Mouse (Mus musculus): ENCODE data around the gene Cubn. TPM values are rescaled to one million over a fixed set of nuclear protein-coding genes. Genes with fewer than 3 reads are reported as not detected.

Cubn gene
- polyA plus RNA-seq, 1 experiment from 2014 or later = 1.3 TPM

DNA sequence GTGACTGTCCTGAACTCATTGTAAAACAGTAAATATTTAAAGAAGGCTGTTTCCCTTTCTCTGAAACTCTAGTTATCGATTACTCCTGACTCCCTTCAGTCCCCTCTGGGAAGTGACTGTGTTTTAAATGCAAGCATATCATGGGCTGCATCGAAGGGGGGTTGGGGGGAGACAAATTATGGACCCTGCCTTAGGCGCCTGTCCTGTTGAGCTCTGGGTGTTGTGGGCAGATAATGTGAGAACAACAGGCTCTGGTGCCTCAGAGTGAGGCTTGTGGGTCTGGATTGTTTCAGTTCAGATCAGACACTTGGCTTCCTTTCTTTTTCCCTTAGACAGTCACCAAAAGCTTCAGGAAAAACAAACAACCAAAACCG is 119.8 kb downstream of the Cubn start:
- peak overlapping the region; percentile 84 for H3K27ac ChIP-seq
- H3K4me2 ChIP-seq = peak overlapping the region; percentile 29; the same call in 1 of the 2 replicates
- H3K36me3 ChIP-seq = no peaks in the 10 kb centered on the region
- no peak overlapping the region for H3K9ac ChIP-seq
- no peaks in the 10 kb centered on the region for H3K27me3 ChIP-seq (replicated peaks)
- H3K9me3 ChIP-seq = no peaks in the 10 kb centered on the region
- peaks cover 10% of the 10 kb centered on the region; the same call in 1 of the 2 replicates for H3K4me1 ChIP-seq
- WGBS = 4% methylated on average over 4 of the region's 4 CpGs
- peak; percentile 61; the same call in 1 of the 2 replicates for ATAC-seq (ENCODE audit: insufficient read depth, low FRiP score, low read depth)
- no peak overlapping the region for H3K4me3 ChIP-seq (replicated peaks)

DNA sequence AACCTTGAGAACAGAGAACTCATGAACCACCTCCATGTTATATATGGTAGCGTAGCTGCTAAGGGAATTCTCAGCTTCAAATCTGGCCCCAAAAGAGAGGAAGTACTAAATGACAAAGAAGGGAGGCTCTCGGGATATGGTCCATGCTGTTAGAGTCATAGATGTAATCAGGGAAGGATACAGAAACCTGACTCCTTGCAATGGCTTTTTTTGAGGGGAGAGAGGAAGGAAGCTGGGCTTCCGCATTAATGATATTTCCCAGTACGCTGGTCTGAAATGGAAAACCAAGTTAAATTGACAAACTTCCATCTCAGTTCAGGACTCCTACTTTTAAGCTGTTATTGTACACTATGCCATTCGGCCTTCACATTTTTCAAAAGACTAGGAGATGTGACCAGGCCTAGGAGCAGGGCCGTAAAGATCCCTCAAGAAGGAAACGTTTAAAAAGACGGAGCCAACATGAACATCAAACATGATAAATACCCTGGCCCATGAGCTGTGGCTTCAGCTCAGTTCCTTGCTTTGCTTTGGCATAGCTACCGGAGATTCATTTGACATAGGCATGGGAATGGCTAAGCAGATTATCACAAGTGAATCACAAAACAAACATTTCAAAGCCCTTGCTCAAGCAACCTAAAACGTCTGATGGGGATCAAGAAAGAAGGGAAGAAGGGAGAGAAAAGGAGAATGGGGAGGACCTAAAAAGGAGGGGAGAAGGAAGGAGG is 120.4 kb downstream of the Cubn start:
- Histone ChIP-seq H3K27me3 (replicated peaks) (no peaks in the 10 kb centered on the region), H3K4me3 (replicated peaks) (no peak overlapping the region), H3K9me3 (no peaks in the 10 kb centered on the region), H3K4me2 (no peak overlapping the region; the same call in 1 of the 2 replicates), H3K36me3 (no peaks in the 10 kb centered on the region), H3K27ac (peak overlapping the region; percentile 84), H3K4me1 (peaks cover 10% of the 10 kb centered on the region; the same call in 1 of the 2 replicates), H3K9ac (no peak overlapping the region)
- 39% methylated on average over 10 of the region's 10 CpGs for WGBS
- ATAC-seq (ENCODE audit: insufficient read depth, low FRiP score, low read depth) = no peak

DNA sequence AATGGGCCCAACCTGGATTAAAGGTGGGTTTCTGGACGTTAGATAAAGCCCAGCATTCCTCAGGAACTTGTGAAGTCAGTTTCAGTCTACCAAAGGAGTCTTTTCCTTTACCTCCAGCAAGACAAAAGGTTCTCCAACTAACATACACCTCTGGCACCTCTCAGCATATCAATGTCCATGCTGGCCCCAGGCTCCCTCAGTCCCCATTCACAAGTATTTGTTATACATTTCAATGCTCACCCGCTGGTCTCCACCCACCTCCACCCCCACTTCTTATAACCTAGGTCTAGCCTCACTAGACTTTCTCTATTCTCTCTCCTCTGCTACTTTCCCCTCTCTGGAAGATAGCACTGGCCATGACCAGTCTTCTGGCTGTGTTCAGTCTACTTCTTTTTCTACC is 121.1 kb downstream of the Cubn start:
- Histone ChIP-seq H3K4me3 (replicated peaks) (no peak overlapping the region), H3K36me3 (no peaks in the 10 kb centered on the region), H3K4me1 (peaks cover 10% of the 10 kb centered on the region; the same call in 1 of the 2 replicates), H3K9me3 (no peaks in the 10 kb centered on the region), H3K9ac (no peak overlapping the region), H3K27me3 (replicated peaks) (no peaks in the 10 kb centered on the region), H3K27ac (no peak overlapping the region), H3K4me2 (no peak overlapping the region)
- ATAC-seq (ENCODE audit: insufficient read depth, low FRiP score, low read depth) = no peak
- WGBS = 39% methylated on average over 2 of the region's 2 CpGs

DNA sequence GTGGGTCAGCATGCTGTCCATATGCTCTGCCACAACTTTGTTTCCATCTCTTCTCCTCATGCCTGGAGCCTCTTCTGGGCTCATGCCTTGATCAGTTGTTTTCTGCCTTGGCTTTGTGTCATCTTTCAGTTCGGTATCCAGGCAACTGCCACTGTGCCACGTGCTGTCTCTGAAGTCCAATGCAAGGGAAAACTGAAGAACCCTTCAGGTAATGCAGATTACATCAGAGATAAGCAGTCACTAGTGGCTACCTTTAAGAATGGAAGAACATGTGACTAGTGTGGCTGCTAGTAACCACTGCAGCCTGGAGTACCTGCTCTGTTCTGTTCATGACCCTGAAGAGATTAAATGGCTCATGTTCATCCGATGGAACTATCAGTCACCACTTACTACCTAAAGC is 123.1 kb downstream of the Cubn start:
- Histone ChIP-seq H3K9me3 (no peaks in the 10 kb centered on the region), H3K4me1 (peaks cover 10% of the 10 kb centered on the region; the same call in 1 of the 2 replicates), H3K27me3 (replicated peaks) (no peaks in the 10 kb centered on the region), H3K27ac (no peak overlapping the region), H3K36me3 (no peaks in the 10 kb centered on the region), H3K4me3 (replicated peaks) (no peak overlapping the region), H3K9ac (no peak overlapping the region), H3K4me2 (no peak overlapping the region)
- ATAC-seq (ENCODE audit: insufficient read depth, low FRiP score, low read depth) = no peak
- 75% methylated on average over 3 of the region's 3 CpGs for WGBS

DNA sequence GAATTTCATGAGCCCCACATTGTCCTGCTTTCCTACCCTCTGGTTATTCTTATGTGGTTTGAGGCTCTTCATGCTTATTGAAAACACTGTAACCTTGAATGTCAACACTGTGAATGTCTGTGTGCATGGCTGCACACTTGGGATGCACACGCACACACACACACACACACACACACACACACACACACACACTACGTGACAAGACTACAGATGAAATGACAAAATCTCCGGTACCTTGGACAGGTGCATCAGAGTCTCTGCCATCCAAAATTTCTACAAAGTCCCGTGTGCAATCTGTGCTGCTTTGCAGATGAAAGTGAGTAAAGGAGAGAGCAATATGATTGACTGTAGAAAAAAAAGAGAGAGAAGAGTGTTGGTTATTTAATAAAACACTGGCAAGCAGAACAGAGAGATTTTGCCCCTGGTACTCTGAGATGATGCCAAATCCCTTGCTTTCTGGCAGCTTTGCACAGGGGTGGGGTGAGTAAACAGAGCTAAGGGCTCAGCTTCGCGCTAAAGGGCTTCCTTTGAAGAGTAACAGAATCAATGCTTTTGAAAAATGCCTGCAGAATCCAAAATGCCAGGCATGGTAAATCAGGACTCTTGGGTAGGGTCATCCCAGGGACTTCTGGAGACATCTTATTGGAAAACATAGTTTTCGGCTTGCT is 133.6 kb downstream of the Cubn start:
- Histone ChIP-seq H3K4me2 (no peak overlapping the region), H3K4me3 (replicated peaks) (no peak overlapping the region), H3K9me3 (no peaks in the 10 kb centered on the region), H3K27me3 (replicated peaks) (no peaks in the 10 kb centered on the region), H3K4me1 (no peaks in the 10 kb centered on the region), H3K27ac (no peak overlapping the region), H3K9ac (no peak overlapping the region), H3K36me3 (no peaks in the 10 kb centered on the region)
- WGBS = 57% methylated on average over 7 of the region's 7 CpGs
- ATAC-seq (ENCODE audit: insufficient read depth, low FRiP score, low read depth) = no peak

DNA sequence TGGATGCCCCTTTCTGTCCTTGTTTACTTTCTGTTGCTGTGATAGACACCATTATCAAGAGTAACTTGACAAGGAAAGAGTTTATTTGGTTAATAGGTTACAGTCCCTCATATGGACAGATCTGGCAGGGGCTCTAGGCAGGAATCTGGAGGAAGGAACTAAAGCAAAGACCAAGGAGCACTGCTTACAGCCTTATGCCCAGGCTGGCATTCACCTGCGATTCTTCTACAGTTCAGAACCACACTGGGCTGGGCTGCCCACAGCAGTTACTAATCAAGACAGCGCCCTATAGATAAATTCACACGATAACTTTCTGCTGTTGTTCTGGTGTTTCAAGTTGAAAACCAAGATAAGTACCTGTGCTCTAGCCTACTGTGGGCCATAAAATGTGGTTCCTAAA is 138.8 kb downstream of the Cubn start:
- no peak overlapping the region for H3K4me3 ChIP-seq (replicated peaks)
- H3K36me3 ChIP-seq = no peaks in the 10 kb centered on the region
- no peak for ATAC-seq (ENCODE audit: insufficient read depth, low FRiP score, low read depth)
- H3K27me3 ChIP-seq (replicated peaks) = no peaks in the 10 kb centered on the region
- 88% methylated on average over 3 of the region's 3 CpGs for WGBS
- no peaks in the 10 kb centered on the region for H3K9me3 ChIP-seq
- no peaks in the 10 kb centered on the region for H3K4me1 ChIP-seq
- H3K4me2 ChIP-seq = no peak overlapping the region
- H3K9ac ChIP-seq = no peak overlapping the region
- H3K27ac ChIP-seq = no peak overlapping the region

DNA sequence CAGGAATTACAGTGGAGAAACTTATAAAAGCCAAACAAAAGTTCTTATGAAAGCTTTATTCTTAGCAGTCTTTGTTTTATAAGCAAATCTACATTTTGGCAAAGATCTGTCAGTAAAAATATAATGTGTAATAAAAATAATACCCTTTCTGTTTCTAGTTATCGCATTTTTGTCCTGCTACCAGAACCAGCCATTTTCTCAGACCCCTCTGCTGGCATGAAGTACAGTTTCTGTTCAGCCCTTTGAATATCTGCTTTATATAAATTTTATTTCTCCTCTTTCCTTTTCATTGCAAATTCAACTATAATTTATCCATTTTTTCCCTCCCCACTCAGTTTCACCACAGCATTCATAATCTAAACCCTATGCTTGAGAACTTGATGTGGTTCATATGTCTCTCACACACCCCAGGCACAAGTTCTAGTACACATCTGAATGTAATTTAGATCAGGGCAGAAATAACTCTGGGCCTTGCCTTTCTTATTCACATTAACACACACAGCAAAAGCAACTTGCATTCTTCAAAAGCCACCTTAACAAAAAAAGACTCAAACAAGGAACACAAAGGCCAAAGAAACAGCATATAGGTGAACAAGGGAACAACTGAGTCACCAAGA is 139.4 kb downstream of the Cubn start:
- Histone ChIP-seq H3K36me3 (no peaks in the 10 kb centered on the region), H3K9me3 (no peaks in the 10 kb centered on the region), H3K27ac (no peak overlapping the region), H3K4me2 (no peak overlapping the region), H3K4me3 (replicated peaks) (no peak overlapping the region), H3K27me3 (replicated peaks) (no peaks in the 10 kb centered on the region), H3K9ac (no peak overlapping the region), H3K4me1 (no peaks in the 10 kb centered on the region)
- WGBS = 96% methylated on average over 1 of the region's 1 CpGs
- ATAC-seq (ENCODE audit: insufficient read depth, low FRiP score, low read depth) = no peak

DNA sequence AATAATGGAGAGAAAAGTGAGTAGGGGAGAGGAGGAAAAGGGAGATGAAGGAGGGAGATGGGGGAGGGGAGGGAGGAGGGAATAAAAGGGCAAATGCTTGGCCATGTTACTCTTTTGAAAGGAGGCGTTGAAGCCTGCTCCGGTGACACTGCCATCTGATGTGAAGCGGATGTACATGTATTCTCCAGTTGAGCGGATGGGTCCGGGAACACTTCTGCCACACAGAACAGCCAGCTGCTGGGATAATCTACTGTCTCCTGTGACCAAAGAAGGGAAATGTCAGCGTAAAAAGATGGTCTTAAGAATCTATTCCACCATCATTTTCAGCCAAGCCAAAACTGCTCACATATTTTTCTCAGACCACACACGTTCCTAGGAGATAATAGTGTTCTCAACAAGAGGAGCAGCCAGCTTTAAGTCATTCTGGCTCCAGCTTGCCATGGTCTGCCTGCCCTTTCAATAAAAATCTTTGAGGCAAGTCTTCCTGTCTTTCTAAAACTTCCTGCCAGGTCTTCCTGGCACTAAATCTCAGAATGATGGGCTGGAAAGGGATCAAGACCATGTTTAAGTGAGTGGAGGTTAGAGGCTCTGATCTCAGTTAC is 149.2 kb downstream of the Cubn start:
- no peak for ATAC-seq (ENCODE audit: insufficient read depth, low FRiP score, low read depth)
- H3K9me3 ChIP-seq = no peaks in the 10 kb centered on the region
- H3K4me2 ChIP-seq = no peak overlapping the region
- H3K27ac ChIP-seq = no peak overlapping the region
- no peaks in the 10 kb centered on the region for H3K27me3 ChIP-seq (replicated peaks)
- H3K4me1 ChIP-seq = no peaks in the 10 kb centered on the region
- no peaks in the 10 kb centered on the region for H3K36me3 ChIP-seq
- H3K4me3 ChIP-seq (replicated peaks) = no peak overlapping the region
- 72% methylated on average over 7 of the region's 7 CpGs for WGBS
- no peak overlapping the region for H3K9ac ChIP-seq

DNA sequence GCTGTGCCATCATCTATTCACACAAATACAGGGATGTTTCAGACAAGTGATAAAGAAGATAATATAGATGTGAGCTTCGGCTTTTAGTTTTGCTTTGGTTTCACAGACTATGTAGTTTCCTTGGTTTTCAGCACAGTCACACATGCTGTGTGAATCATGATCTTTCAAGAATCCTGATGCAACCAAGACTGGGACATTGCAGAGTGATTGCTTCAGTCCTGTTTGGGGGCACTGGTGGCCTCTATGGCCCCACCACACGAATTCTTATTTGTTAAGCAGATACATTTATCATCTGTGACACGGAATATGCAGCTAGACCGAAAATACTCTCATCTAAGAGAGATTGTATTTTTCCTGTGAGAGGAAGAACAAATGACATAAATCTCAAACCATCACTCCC is 156.2 kb downstream of the Cubn start:
- Histone ChIP-seq H3K4me1 (no peaks in the 10 kb centered on the region), H3K27ac (no peak overlapping the region)

DNA sequence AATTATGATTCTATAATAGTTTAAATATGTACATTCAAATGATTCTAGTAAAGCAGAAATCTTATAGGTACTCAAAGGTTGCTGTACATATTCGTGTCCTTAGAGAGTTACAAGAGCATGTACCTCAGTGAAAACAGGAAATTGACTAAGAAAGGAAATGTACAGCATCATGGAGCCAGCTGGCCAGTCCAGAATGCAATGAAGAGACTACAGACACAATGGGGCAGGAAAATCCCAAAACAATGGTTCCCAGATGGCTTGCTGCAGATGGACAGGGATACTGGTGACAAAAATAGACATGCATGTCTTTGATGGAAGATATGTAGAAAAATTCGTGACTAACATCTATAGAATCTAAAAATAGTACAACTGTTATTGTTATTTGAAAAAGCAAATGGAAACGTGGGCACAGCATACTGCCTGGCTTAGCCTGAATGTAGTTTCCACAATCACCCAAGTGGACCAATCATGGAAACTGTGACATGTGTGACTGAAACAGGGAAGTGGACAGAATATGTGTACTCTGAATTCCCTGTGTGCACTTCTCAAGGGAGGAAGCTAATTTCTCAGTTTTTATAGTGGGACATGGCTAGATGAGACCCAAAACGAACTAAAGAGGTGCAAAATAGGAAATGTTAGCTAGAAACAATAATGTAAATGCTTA is 161.7 kb downstream of the Cubn start:
- H3K27ac ChIP-seq = no peak overlapping the region
- H3K27me3 ChIP-seq (replicated peaks) = no peaks in the 10 kb centered on the region
- H3K9me3 ChIP-seq = no peaks in the 10 kb centered on the region
- H3K36me3 ChIP-seq = no peaks in the 10 kb centered on the region
- no peak overlapping the region for H3K4me3 ChIP-seq (replicated peaks)
- 52% methylated on average over 4 of the region's 4 CpGs for whole genome bisulfite sequencing
- ATAC-seq (ENCODE audit: insufficient read depth, low FRiP score, low read depth) = no peak
- no peak overlapping the region for H3K9ac ChIP-seq
- H3K4me1 ChIP-seq = no peaks in the 10 kb centered on the region
- no peak overlapping the region for H3K4me2 ChIP-seq

More for the DNA sequence above, 156.2 kb downstream of the Cubn start:
- Histone ChIP-seq H3K27me3 (replicated peaks) (no peaks in the 10 kb centered on the region), H3K9ac (no peak overlapping the region), H3K4me2 (no peak overlapping the region), H3K9me3 (no peaks in the 10 kb centered on the region), H3K4me3 (replicated peaks) (no peak overlapping the region), H3K36me3 (no peaks in the 10 kb centered on the region)
- WGBS = 51% methylated on average over 4 of the region's 4 CpGs
- no peak for ATAC-seq (ENCODE audit: insufficient read depth, low FRiP score, low read depth)

DNA sequence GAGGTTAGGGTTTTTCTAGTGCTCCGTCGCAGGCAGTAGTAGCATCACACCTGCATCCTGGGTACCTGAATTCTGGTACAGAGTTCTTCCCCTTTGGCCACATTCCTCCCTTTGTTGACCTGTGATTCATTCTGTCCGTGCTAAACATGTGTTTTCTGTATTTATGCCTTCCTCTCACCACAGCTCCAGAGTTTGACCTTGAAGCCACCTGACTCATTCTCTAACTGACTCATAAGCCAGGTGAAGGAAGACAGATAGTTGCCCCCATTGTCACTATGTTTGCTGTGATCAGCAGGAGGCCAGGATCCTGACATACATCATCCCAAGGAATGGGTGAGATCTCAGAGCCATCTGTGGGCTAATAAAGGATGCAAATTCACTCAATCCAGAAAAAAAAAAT is 188.2 kb downstream of the Cubn start:
- H3K9me3 ChIP-seq = no peaks in the 10 kb centered on the region
- no peak overlapping the region for H3K4me2 ChIP-seq
- WGBS = 69% methylated on average over 3 of the region's 3 CpGs
- no peak overlapping the region for H3K27ac ChIP-seq
- no peaks in the 10 kb centered on the region for H3K4me1 ChIP-seq
- no peak for ATAC-seq (ENCODE audit: insufficient read depth, low FRiP score, low read depth)
- H3K4me3 ChIP-seq (replicated peaks) = no peak overlapping the region
- H3K27me3 ChIP-seq (replicated peaks) = no peaks in the 10 kb centered on the region
- no peak overlapping the region for H3K9ac ChIP-seq
- no peaks in the 10 kb centered on the region for H3K36me3 ChIP-seq
